ENCODE assay signal across 11 mouse cellular contexts in genomic region chr8:46526821-46527220, GRCm38 (mm10). TPM values are rescaled to one million over a fixed set of nuclear protein-coding genes. Genes with fewer than 3 reads are reported as not detected.
DNase-seq lines count a peak whose midpoint lies in the region; ATAC-seq lines count a peak whose summit lies in the region.
"Had no signal": no experiment of that assay in that cellular context is flagged by ENCODE, and none has a peak within 500 bp of the region (broad histone marks: within the 10 kb centered on the region; RNA-seq: fewer than 3 reads in every experiment).

No protein-coding gene starts in this region.

- DNase-seq in lung, postnatal 10 days, result peak; percentile 14
- no peak for DNase-seq in lung, adult 18-20 months
- DNase-seq in frontal cortex, postnatal 14 days (ENCODE audit: low spot score in 2 of 2), result no peak
- DNase-seq: gastrocnemius, postnatal 36 days; spleen, adult 18-20 months; thymus, postnatal 14 days had no signal

- 0 out of 2 replicates have a peak, but pooled peaks have one; percentile 14 for ATAC-seq in hindbrain, embryonic 16.5 days
- ATAC-seq in hindbrain, embryonic 12.5 days (ENCODE audit: low FRiP score), result no peak
- 0 out of 2 replicates have a peak, but pooled peaks have one; percentile 21 for ATAC-seq in common myeloid progenitor, adult 5-6 weeks (replicated peaks; ENCODE audit: low read depth, poor library complexity, severe bottlenecking)
- 0 out of 2 replicates have a peak, but pooled peaks have one; percentile 33 for ATAC-seq in megakaryocyte-erythroid progenitor cell, adult 5-6 weeks (replicated peaks; ENCODE audit: low FRiP score, low TSS enrichment, poor library complexity, severe bottlenecking)

- no peaks in the 10 kb centered on the region for H3K9me3 ChIP-seq in hindbrain, embryonic 16.5 days (ENCODE audit: control insufficient read depth, low read length)
- H3K9me3 ChIP-seq in hindbrain, embryonic 12.5 days (replicated peaks), result no peaks in the 10 kb centered on the region
- H3K9me3 ChIP-seq: lung, embryonic 15.5 days had no signal

- no peaks in the 10 kb centered on the region for H3K27me3 ChIP-seq in hindbrain, embryonic 16.5 days (replicated peaks; ENCODE audit: control insufficient read depth, insufficient read depth, low read length)
- no peaks in the 10 kb centered on the region for H3K27me3 ChIP-seq in hindbrain, embryonic 12.5 days
- H3K27me3 ChIP-seq: lung, embryonic 15.5 days had no signal

- no peaks in the 10 kb centered on the region for H3K4me1 ChIP-seq in hindbrain, embryonic 16.5 days (ENCODE audit: control insufficient read depth, insufficient read depth, low read depth, low read length)
- H3K4me1 ChIP-seq in hindbrain, embryonic 12.5 days, result peaks cover 8% of the 10 kb centered on the region; the same call in 1 of the 2 replicates
- H3K4me1 ChIP-seq: lung, embryonic 15.5 days had no signal

- WGBS in hindbrain, embryonic 16.5 days, result 63% methylated on average over 10 of the region's 10 CpGs
- WGBS in hindbrain, embryonic 12.5 days, result 77% methylated on average over 10 of the region's 10 CpGs

- H3K36me3 ChIP-seq in hindbrain, embryonic 16.5 days (ENCODE audit: control insufficient read depth, insufficient read depth, low read length), result peaks cover 11% of the 10 kb centered on the region
- H3K36me3 ChIP-seq in hindbrain, embryonic 12.5 days, result no peaks in the 10 kb centered on the region
- H3K36me3 ChIP-seq: lung, embryonic 15.5 days had no signal

- H3K27ac ChIP-seq in hindbrain, embryonic 16.5 days (ENCODE audit: low read depth, low read length), result no peak overlapping the region
- no peak overlapping the region for H3K27ac ChIP-seq in hindbrain, embryonic 12.5 days
- H3K27ac ChIP-seq: lung, embryonic 15.5 days had no signal

- H3K9ac ChIP-seq in hindbrain, embryonic 16.5 days (ENCODE audit: low read depth, low read length), result no peak overlapping the region
- no peak overlapping the region for H3K9ac ChIP-seq in hindbrain, embryonic 12.5 days
- H3K9ac ChIP-seq: lung, embryonic 15.5 days had no signal

- no peak overlapping the region for H3K4me3 ChIP-seq in hindbrain, embryonic 16.5 days (ENCODE audit: low read length)
- no peak overlapping the region for H3K4me3 ChIP-seq in hindbrain, embryonic 12.5 days
- H3K4me3 ChIP-seq: lung, embryonic 15.5 days had no signal

- no peak overlapping the region for H3K4me2 ChIP-seq in hindbrain, embryonic 16.5 days (ENCODE audit: low read length)
- H3K4me2 ChIP-seq in hindbrain, embryonic 12.5 days (replicated peaks), result no peak overlapping the region
- H3K4me2 ChIP-seq: lung, embryonic 15.5 days had no signal

RNA-seq across cellular contexts. Expression of gene Cenpu, which starts 25.0 kb away (rescaled TPM):
- polyA plus RNA-seq in hindbrain, embryonic 16.5 days (2015; fragmentation: Nextera tagmentation; extraction: Ambion mirVana), result 7.4 TPM in 2 replicates
- polyA plus RNA-seq in hindbrain, embryonic 12.5 days (2016; fragmentation: Nextera tagmentation; extraction: Ambion mirVana), result 16.2 and 18.1 TPM in 2 replicates
- 56.1 and 86.5 TPM in 2 replicates for total RNA-seq in common myeloid progenitor, adult 5-6 weeks (2017)
- 43.9 and 56.0 TPM in 2 replicates for total RNA-seq in megakaryocyte-erythroid progenitor cell, adult 5-6 weeks (2014; fragmentation: Nextera tagmentation)
- total RNA-seq in megakaryocyte-erythroid progenitor cell, adult 5-6 weeks (2017), result 94.8 and 107 TPM in 2 replicates

RNA-seq across cellular contexts. Expression of gene Acsl1, which starts 56.0 kb away (rescaled TPM):
- 19.5 and 22.1 TPM in 2 replicates for polyA plus RNA-seq in hindbrain, embryonic 16.5 days (2015; fragmentation: Nextera tagmentation; extraction: Ambion mirVana)
- polyA plus RNA-seq in hindbrain, embryonic 12.5 days (2016; fragmentation: Nextera tagmentation; extraction: Ambion mirVana), result 12.4 and 14.1 TPM in 2 replicates
- total RNA-seq in common myeloid progenitor, adult 5-6 weeks (2017), result 70.3 and 103 TPM in 2 replicates
- total RNA-seq in megakaryocyte-erythroid progenitor cell, adult 5-6 weeks (2014; fragmentation: Nextera tagmentation), result 85.5 and 104 TPM in 2 replicates
- total RNA-seq in megakaryocyte-erythroid progenitor cell, adult 5-6 weeks (2017), result 139 and 157 TPM in 2 replicates
